Mouse (Mus musculus): ENCODE results near the gene 1700001K19Rik. TPM values are rescaled to one million over a fixed set of nuclear protein-coding genes. Genes with fewer than 3 reads are reported as not detected.

1700001K19Rik gene
- polyA plus RNA-seq, 1 experiment, result not detected

- TF ChIP-seq POLR2A (IDR thresholded peaks at IDR 0.05; ENCODE audit: borderline replicate concordance, control insufficient read depth, low read depth, low read length) (no peak), CTCF (IDR thresholded peaks at IDR 0.05; ENCODE audit: control insufficient read depth, insufficient read depth, low read length) (no peak)
- WGBS, result 94% methylated on average over 14 of the region's 14 CpGs
- Histone ChIP-seq H3K4me3 (replicated peaks; ENCODE audit: control insufficient read depth, low read depth, low read length) (no peak overlapping the region), H3K27ac (ENCODE audit: control insufficient read depth, insufficient read depth, low read depth, low read length, poor library complexity) (no peak overlapping the region), H3K4me1 (ENCODE audit: control insufficient read depth, insufficient read depth, low read length) (no peaks in the 10 kb centered on the region)
Observed at GRCm38 (mm10) chr12:110661746-110662145, 20.7 kb downstream of the 1700001K19Rik start.

GRCm38 (mm10) chr12:110651464-110651863, 31.0 kb downstream of the 1700001K19Rik start:
- 96% methylated on average over 17 of the region's 17 CpGs for WGBS
- no peak for TF ChIP-seq POLR2A (IDR thresholded peaks at IDR 0.05; ENCODE audit: borderline replicate concordance, control insufficient read depth, low read depth, low read length)
- TF ChIP-seq CTCF (IDR thresholded peaks at IDR 0.05; ENCODE audit: control insufficient read depth, insufficient read depth, low read length), result no peak

GRCm38 (mm10) chr12:110650241-110650641, 32.2 kb downstream of the 1700001K19Rik start:
- 87% methylated on average over 8 of the region's 8 CpGs for WGBS
- no peaks in the 10 kb centered on the region for H3K4me1 ChIP-seq (ENCODE audit: control insufficient read depth, insufficient read depth, low read length)
- no peak overlapping the region for H3K4me3 ChIP-seq (replicated peaks; ENCODE audit: control insufficient read depth, low read depth, low read length)
- TF ChIP-seq CTCF (IDR thresholded peaks at IDR 0.05; ENCODE audit: control insufficient read depth, insufficient read depth, low read length) (no peak), POLR2A (IDR thresholded peaks at IDR 0.05; ENCODE audit: borderline replicate concordance, control insufficient read depth, low read depth, low read length) (no peak)
- no peak overlapping the region for H3K27ac ChIP-seq (ENCODE audit: control insufficient read depth, insufficient read depth, low read depth, low read length, poor library complexity)

More at GRCm38 (mm10) chr12:110651464-110651863, 31.0 kb downstream of the 1700001K19Rik start:
- Histone ChIP-seq H3K27ac (ENCODE audit: control insufficient read depth, insufficient read depth, low read depth, low read length, poor library complexity) (no peak overlapping the region), H3K4me1 (ENCODE audit: control insufficient read depth, insufficient read depth, low read length) (no peaks in the 10 kb centered on the region), H3K4me3 (replicated peaks; ENCODE audit: control insufficient read depth, low read depth, low read length) (no peak overlapping the region)

- Histone ChIP-seq H3K4me1 (ENCODE audit: control insufficient read depth, insufficient read depth, low read length) (no peaks in the 10 kb centered on the region), H3K4me3 (replicated peaks; ENCODE audit: control insufficient read depth, low read depth, low read length) (no peak overlapping the region), H3K27ac (ENCODE audit: control insufficient read depth, insufficient read depth, low read depth, low read length, poor library complexity) (no peak overlapping the region)
- no peak for TF ChIP-seq CTCF (IDR thresholded peaks at IDR 0.05; ENCODE audit: control insufficient read depth, insufficient read depth, low read length)
- no peak for TF ChIP-seq POLR2A (IDR thresholded peaks at IDR 0.05; ENCODE audit: borderline replicate concordance, control insufficient read depth, low read depth, low read length)
- WGBS, result 90% methylated on average over 13 of the region's 13 CpGs
Observed at GRCm38 (mm10) chr12:110637507-110638114, 44.8 kb downstream of the 1700001K19Rik start.

- no peak for TF ChIP-seq CTCF (IDR thresholded peaks at IDR 0.05; ENCODE audit: control insufficient read depth, insufficient read depth, low read length)
- TF ChIP-seq POLR2A (IDR thresholded peaks at IDR 0.05; ENCODE audit: borderline replicate concordance, control insufficient read depth, low read depth, low read length), result no peak
- WGBS, result 87% methylated on average over 12 of the region's 12 CpGs
- H3K4me1 ChIP-seq (ENCODE audit: control insufficient read depth, insufficient read depth, low read length), result no peaks in the 10 kb centered on the region
- no peak overlapping the region for H3K4me3 ChIP-seq (replicated peaks; ENCODE audit: control insufficient read depth, low read depth, low read length)
- H3K27ac ChIP-seq (ENCODE audit: control insufficient read depth, insufficient read depth, low read depth, low read length, poor library complexity), result no peak overlapping the region
Observed at GRCm38 (mm10) chr12:110636293-110636692, 46.1 kb downstream of the 1700001K19Rik start.

GRCm38 (mm10) chr12:110630056-110630455, 52.4 kb downstream of the 1700001K19Rik start:
- H3K27ac ChIP-seq (ENCODE audit: control insufficient read depth, insufficient read depth, low read depth, low read length, poor library complexity), result no peak overlapping the region
- no peaks in the 10 kb centered on the region for H3K4me1 ChIP-seq (ENCODE audit: control insufficient read depth, insufficient read depth, low read length)
- TF ChIP-seq POLR2A (IDR thresholded peaks at IDR 0.05; ENCODE audit: borderline replicate concordance, control insufficient read depth, low read depth, low read length) (no peak), CTCF (IDR thresholded peaks at IDR 0.05; ENCODE audit: control insufficient read depth, insufficient read depth, low read length) (no peak)
- no peak overlapping the region for H3K4me3 ChIP-seq (replicated peaks; ENCODE audit: control insufficient read depth, low read depth, low read length)
- WGBS, result 94% methylated on average over 11 of the region's 11 CpGs

Other genes starting within 250 kb of the 1700001K19Rik start
- 38.6 and 59.4 TPM in 2 replicates for gene Ppp2r5c, start 235.5 kb downstream of the 1700001K19Rik start, polyA plus RNA-seq (2011; ENCODE audit: insufficient read depth, insufficient read length, low replicate concordance, missing spikeins)
- 18.8 and 39.1 TPM in 2 replicates for gene Dync1h1, start 81.2 kb downstream of the 1700001K19Rik start, polyA plus RNA-seq (2011; ENCODE audit: insufficient read depth, insufficient read length, low replicate concordance, missing spikeins)
- 294 and 808 TPM in 2 replicates for gene Hsp90aa1, start 20.1 kb upstream of the 1700001K19Rik start, polyA plus RNA-seq (2011; ENCODE audit: insufficient read depth, insufficient read length, low replicate concordance, missing spikeins)
- gene Wdr20, start 55.3 kb upstream of the 1700001K19Rik start, polyA plus RNA-seq (2011; ENCODE audit: insufficient read depth, insufficient read length, low replicate concordance, missing spikeins), result 7.8 and 16.6 TPM in 2 replicates
- gene Mok, start 158.3 kb upstream of the 1700001K19Rik start, polyA plus RNA-seq (2011; ENCODE audit: insufficient read depth, insufficient read length, low replicate concordance, missing spikeins), result not detected in 2 replicates
- 2.1 and 6.7 TPM in 2 replicates for gene Zfp839, start 167.6 kb upstream of the 1700001K19Rik start, polyA plus RNA-seq (2011; ENCODE audit: insufficient read depth, insufficient read length, low replicate concordance, missing spikeins)
- gene Cinp, start 206.5 kb upstream of the 1700001K19Rik start, polyA plus RNA-seq (2011; ENCODE audit: insufficient read depth, insufficient read length, low replicate concordance, missing spikeins), result 30.1 and 37.1 TPM in 2 replicates
- gene Tecpr2, start 206.6 kb upstream of the 1700001K19Rik start, polyA plus RNA-seq (2011; ENCODE audit: insufficient read depth, insufficient read length, low replicate concordance, missing spikeins), result 3.6 and 6.1 TPM in 2 replicates